Mouse (Mus musculus): ENCODE results near the gene Olfm1.

Gene Olfm1

DNA sequence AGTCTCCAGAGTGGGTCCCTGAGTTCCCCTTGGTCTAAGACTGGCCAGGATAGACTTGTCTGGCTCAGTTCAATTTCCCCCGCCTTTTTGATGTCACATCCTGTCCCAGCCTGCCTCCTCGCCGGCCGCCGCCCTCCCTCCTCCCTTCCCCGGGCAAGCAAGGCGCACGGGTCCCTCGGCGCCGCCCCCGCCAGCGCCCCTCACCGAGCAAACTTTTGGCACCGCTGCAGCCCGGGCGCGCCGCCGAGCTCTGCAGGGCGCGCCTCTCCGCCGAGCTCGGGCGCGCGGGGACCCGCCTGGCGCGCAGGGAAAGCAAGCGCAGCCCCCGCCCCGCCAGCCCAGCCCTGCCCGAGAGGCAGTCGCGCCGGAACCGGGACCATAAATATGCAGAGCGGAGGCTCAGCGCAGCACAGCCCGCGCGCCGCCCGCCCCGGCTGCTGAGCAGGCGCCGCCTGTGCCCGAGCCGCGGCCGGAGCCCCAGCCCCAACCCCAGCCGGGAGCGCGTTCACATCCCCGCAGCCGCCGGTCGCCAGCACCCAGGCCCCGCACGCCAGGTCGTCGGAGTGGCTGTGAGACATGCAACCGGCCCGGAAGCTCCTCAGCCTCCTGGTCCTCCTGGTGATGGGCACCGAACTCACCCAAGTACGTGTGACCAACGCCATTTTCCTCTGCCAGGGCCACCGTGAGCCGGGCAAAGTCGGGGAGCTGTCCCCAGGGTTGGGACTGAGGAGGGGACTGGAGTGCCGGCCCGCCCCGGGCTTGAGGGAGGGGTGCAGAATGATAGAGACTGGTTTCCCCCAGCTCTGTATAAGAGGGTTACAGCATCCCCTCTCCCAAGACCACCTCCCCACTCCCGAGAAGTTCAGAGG is at the start of gene Olfm1:
Olfm1 (plus strand) TSS at position 172 of the 869 bp plus-strand sequence.
- in situ Hi-C loops (cut with MboI; ENCODE audit: low sequenced_read_pairs), result no loop called here

DNA sequence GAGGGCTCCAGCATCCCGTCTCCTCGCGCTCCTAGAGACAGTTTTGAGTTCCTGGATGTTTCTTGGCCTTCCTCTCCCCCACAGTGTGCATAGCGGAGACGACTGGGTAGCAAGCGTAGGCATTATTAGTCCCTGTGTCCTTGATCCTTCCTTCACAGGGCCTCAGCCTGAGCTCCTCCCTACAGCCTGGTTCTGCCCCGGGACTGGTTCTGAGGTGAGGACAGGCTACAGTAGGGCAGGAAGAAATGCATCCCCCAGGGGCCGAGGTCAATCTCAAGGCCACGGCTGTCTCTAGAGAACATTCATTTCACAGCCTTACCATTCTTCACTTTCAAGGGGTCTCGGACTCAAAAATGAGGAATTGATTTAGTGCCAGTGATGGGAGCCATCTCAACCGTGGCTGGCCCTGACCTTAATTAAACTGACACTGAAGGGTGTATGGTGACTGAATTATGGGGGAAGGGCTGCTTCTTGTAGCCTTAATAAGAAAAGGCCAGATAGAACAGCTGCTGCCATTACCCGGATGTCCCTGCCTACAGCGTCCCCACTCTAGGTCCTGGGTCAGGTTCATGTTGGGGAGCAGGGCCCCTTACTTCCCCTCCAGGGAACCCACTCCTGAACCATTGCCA is 49.3 kb upstream of the Olfm1 start:
- in situ Hi-C loops (cut with MboI; ENCODE audit: low sequenced_read_pairs), result no loop called here

DNA sequence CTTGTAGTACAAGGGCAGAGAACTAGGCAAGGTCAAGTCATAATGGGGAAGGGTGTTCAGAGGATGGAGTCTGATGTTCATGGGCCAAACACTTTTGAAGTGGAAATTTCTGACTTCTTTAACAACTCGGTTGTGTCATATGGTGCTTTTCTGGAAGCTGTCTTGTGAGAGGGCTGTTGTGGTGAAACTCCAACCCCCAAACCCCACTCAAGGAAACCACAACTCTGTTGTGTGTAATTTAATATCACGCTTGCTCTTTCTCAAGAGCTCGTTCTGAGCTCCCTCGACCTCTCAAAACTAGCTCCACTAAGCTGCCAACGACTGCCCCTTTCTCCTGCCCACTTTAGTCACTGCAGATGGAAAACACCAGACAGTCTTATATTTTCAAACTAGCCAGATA is 47.1 kb upstream of the Olfm1 start:
- in situ Hi-C loops (cut with MboI; ENCODE audit: low sequenced_read_pairs), result no loop called here

DNA sequence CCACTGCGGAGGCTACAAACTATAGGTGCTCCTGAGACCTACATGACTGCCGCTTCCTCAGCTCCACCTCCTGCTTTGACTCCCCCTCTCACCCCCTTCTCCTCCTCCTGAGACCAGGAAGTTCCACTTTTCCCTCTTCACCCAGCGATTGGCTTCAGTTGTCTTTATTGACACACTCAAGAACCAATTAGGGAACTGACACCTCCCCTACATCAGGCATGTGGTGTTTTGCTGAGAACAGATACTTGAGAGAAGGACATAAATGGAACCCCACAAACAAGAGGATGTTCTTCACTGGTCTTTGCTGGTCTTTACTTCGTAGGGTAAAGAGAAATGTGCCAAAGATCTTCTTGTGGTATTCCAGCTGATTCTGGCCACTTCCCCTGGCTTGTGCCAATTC is 46.6 kb upstream of the Olfm1 start:
- in situ Hi-C loops (cut with MboI; ENCODE audit: low sequenced_read_pairs), result no loop called here

DNA sequence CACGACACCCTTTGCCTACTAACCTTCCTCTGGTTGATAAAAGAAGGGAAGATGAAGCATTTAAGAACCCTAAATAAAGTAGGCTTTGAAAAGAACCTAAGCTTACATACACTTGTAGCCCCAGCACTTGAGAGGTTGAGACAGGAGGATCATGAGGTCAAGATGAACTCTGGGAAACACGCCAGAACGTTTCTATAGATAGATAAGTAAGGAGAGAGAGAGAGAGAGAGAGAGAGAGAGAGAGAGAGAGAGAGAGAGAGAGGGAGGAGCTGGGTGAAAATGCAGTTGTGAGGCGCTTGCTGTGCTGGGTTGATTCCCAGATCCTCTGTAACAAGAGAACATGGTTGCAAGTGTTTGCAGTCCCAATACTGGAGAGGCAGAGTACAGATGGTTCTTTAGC is 46.1 kb upstream of the Olfm1 start:
- in situ Hi-C loops (cut with MboI; ENCODE audit: low sequenced_read_pairs), result no loop called here

DNA sequence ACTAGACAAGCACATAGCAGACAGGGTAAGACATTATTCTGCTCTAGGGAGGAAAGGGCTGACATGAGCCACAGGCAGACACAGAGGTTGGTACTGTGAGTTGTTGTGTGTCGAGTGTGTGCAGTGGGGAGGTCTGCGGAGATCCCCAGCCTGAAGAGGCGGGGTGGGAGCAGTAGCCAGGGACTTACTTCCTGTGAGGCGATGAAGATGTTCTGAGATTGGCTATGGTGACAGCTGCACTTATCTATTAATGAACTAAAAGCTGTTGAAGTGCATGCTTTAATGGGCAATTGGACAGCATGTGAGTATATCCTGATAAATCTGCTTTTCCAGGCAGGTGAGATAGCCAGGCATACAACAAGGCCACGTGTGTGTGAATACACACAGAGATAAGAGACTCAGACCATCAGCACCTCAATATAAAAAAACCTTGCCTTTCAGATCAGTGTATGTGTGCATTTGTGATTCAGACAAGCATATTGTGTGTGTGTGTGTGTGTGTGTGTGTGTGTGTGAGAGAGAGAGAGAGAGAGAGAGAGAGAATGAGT is 45.5 kb upstream of the Olfm1 start:
- in situ Hi-C loops (cut with MboI; ENCODE audit: low sequenced_read_pairs), result no loop called here

DNA sequence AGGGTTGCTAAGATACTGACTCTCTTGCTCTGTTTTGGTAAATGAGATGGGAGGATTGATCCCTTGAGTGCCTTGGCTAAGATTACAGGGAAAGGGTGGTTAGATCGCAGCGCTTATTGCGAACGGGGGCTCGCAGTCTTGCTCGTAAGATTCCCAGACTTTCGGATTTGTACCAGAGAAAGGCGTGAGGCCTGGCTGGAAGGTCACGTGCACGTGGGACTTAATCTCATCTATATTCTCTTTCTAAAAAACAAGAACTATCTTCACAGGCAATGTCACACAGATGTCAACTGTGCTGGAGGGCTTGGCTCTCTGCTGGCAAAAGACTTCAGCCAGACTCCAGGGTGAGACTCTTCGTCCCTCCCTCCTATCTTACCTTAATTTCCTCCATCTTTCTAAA is 43.1 kb upstream of the Olfm1 start:
- in situ Hi-C loops (cut with MboI; ENCODE audit: low sequenced_read_pairs), result no loop called here

DNA sequence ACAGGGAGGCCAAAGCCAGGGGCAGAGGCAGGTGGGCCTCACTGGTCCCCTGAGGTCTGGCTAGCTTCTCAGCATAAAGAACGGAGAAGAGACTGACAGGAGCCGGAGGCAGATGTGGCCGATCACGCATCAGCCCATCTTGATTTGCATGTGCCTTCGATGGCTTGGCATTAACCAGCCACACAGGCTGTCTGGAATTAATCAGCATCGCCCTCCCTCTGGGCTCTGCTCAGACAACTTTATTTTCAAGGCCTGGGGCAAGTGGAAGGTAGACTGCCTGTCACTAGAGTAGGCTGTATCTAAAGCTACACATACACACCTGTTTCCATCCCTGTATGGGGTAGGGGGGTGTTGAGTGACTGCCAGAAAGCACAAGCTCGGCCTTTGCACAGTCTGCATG is 32.2 kb upstream of the Olfm1 start:
- in situ Hi-C loops (cut with MboI; ENCODE audit: low sequenced_read_pairs), result no loop called here

DNA sequence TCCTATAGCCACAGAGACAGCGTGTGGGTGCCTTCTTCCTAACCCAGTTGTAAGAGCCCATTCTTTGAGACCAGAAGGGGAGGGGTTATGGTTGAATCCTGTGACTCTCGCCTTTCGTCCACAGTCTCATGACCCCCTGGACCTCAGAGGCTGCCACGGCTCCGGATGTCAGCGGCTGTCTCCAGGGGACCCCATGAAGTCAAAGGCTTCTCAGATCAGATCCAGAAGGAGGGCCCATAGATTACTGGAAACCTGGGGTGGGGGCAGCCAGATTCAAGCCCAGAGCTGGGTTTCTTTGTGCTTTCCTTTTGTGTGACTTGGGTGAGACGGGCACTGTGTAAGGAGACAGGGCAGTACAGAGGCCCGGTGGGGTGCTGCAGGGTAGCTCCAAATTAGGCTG is 27.2 kb upstream of the Olfm1 start:
- in situ Hi-C loops (cut with MboI; ENCODE audit: low sequenced_read_pairs), result no loop called here

DNA sequence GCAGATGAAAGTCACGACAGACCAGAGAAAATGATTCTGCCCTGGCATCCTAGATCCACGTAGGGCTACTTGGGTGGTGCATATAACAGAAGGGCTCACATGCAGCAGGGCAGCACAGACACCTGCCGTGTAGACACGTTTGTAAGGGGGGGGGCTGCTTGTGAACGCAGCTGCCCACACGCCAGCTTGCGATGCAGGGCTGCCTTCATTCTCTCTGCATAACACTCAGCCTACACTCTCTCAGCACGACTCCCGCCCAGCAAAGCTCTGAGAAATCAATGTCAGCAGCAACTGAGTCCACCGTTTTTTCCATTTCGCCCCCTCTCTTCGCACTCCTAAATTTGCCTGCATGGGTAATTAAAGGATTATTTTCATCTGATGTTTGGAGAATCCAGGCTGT is 23.5 kb upstream of the Olfm1 start:
- in situ Hi-C loops (cut with MboI; ENCODE audit: low sequenced_read_pairs), result no loop called here

DNA sequence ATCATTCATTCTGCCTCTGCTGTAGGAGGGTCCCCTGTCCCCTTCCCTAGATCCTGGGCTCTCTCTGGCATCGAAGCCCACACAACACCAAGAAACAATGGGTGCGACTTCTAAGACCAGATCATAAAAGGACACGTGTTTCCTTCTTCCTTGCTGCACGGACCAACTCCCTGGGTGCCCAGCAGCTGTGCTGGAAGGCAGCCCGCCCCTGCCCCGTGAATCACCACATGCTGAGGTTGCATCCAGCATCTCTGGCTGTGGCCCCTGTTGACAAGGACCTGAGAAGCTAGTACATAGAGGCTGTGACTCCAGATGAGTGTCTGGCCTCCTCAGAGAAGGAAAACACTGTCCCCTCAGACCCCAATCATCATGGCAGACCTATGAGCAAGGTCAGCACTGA is 20.8 kb upstream of the Olfm1 start:
- in situ Hi-C loops (cut with MboI; ENCODE audit: low sequenced_read_pairs), result no loop called here

DNA sequence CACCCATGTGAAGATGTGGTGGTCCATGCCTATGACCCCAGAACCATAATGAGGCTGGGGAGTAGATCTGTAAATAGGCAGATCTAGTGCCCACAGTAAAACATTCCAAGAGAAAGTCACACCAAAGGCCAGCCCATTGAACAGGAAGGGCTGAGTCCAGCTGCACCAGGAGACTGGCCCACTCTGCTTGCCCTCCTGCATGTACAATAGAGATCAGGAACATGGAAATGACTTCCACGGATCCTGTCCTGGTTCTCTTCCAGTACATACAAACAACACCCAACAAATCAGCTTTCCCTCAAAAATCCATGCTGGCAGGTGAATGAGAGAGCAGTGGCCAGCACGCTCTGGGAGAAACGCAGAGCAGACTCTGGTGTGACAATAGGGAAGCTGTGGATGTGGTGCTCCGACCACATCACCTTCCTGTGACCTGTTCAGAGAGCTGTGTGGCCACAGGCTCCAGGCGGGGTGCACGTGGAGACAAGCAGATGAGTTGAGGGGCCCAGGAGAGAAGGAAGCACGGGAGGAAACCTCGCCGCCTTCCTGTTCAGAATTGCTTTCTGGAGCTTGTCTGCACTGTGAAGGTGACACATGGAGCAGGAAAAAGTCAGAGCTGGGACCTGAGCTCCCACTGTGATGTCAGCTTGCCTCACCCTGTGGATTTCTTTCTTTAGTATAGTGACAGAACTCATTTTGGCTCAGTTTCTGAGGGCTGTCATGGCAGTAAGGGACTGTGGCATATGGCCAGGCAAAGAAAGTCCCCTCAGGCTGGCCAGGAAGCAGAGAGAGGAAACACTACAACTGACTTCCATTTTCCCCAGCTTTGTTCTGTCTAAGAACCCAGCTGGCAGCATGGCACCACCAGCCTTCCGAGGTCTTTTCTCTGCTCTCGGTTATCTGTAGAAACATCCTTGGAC is 19.3 kb upstream of the Olfm1 start:
- in situ Hi-C loops (cut with MboI; ENCODE audit: low sequenced_read_pairs), result no loop called here

DNA sequence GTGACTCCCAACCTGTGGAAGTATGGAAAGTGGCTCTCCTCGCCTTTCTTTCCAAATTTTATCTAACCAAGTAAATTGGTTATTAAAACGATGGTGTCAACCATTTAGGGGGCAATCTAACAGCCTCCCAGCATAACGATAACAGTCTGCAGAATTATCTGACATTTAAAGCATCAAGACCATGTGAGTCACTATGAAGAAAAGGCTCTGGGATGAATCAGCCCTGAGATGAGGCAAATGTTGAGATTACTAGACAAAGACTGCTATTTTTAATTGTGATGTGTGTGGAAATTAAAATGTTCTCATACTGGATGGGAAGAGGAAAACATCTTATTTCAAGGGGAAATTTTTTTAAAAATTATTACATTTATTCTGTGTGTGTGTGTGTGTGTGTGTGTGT is 18.4 kb upstream of the Olfm1 start:
- in situ Hi-C loops (cut with MboI; ENCODE audit: low sequenced_read_pairs), result no loop called here

DNA sequence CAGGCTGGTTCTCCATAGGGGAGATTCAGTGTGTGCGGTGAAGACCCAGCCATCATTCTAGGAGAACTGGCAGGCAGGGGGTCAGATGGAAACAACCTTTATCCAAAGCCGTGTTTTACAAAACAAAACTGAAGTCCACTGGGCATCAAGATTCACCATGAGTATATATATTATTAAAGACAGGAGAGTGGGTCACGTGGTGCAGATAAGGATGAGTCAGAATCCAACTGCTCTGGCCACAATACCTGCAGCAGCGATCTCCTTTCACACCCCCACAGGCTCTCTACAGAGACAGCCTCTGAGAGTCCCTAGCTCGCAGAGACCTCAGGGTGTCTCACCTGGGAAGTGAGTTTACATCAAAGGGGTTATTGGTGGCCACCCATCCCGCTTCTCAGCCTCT is 14.2 kb upstream of the Olfm1 start:
- in situ Hi-C loops (cut with MboI; ENCODE audit: low sequenced_read_pairs), result no loop called here

DNA sequence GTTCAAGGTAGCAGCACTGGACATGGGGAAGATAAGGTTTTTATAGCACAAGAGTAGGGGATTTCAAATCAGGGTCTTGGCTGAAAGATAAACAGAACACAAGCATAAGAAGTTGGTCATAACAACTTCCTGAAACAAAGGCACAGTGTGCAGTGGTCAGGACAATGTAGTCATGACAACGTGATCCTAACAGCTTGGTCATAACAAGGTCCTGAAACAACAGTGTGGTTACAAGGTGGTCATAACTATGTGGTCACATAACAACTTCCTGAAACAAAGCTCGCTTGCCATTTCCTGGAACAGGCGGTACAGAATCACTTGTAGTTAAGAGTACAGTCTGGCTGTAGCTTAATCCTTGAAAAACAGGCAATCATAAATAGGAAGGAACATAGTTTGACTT is 12.7 kb upstream of the Olfm1 start:
- in situ Hi-C loops (cut with MboI; ENCODE audit: low sequenced_read_pairs), result no loop called here

DNA sequence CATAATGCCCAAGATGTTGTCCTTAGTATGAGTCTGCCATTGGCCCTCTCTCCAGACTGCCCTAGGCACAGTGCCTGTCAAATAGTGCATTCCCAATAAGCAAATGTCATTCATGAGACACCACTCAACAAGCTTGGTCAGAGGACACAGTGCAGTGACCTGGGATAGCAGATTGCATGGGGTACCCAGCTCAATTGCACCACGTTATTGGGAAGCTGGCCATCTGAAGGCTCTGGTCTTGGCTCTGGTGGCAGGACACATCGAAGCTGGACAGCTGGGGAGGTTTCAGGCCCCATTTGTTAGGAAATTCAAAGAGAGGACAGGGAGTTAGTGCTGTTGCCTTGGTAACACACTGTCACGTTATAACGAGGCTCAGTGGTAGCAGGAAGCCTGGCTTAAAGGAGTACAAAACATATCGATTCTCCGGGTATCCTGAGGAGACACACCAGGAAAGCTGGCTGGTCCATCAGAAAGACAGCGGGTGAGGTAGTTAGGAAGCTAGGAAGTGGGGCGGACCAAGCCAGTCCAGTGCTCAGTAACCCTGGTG is 4.3 kb upstream of the Olfm1 start:
- in situ Hi-C loops (cut with MboI; ENCODE audit: low sequenced_read_pairs), result no loop called here

DNA sequence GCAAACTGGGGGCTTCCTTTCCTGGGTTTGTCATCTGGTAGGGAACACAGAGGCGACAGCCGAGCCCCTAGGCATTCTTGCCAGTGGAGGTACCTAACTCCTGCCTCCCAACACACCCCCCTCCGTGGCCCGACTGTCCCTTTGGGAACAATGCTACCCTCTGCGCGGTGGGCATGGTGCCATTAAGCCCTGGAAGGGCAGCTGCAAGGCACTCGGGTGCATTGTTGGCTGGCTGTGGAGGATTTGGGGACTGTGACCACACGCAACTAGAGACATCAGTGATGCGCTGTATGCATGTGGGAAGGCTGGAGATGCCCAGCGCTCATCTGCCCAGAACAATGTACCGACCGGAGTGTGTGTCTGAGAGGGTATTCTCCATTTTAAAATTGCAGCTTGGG is 897 bp downstream of the Olfm1 start:
- in situ Hi-C loops (cut with MboI; ENCODE audit: low sequenced_read_pairs), result no loop called here

DNA sequence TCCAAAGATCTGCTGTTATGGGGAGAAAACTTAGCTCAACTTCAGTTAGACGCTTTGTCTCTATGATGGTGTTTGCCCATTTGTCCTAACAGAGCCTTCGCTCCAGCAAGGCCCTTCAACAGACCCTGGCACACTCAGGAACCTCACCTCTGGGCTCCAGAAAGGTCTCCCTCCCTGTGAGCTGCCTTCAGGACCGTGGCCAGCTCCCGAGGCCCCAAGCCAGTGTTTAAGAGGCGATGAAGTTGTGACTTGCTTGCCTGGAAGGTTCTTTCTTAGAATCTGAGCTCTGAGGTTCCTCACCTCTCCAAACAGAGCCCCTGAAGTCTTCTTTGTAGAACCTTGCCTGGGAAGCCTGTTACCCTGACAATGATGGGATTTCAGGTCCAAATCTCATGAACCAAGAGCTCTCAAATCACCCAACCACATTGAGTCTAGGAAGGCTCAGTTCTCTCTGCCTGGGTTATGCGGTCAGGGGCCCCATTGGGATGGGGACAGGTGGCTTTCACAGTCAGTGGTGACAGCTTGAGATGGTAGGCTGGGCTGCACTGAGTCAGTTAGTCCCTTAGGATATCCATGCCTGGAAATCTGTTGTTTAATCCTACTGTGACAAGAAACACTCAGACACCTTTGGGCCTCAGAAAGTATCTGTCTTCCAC is 2.3 kb downstream of the Olfm1 start:
- in situ Hi-C loops (cut with MboI; ENCODE audit: low sequenced_read_pairs), result no loop called here

DNA sequence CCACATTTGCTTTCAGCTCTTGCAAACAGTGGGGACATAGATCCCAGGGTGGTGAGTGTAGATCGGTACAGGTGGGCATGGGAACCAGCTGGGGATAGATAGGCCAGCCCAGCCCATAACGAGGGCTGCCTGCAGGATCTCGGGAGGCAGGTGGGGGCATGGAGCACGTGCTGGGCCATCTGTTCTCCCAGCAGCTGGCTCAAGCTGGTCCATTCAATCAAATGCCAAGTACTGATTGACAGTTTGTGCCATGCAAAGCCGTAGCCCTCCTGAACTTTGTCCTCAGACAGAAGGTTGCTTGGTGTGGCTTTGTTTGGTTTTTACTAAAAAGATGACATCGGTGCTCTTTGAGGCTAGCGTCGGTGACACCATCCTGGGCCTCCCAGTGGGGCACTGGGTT is 2.9 kb downstream of the Olfm1 start:
- in situ Hi-C loops (cut with MboI; ENCODE audit: low sequenced_read_pairs), result no loop called here

DNA sequence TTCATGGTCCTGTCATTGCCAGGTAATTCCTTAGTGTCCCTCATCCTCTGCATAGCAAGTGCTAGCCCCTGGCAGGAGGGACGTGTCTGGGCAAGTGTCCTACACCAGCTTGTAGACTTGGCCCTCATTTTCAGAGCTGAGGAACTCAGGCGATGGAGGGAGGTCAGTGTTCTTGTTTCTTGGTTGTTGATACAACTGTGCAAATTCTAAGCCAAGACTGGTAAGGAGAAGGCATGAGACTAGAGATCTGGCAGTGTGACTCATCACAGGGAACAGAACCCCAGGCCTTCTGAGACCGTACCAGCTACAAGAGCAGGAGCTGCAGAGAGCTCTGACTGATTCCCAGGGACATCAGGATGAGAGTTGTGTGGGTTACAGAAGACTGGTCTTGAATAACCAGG is 8.6 kb downstream of the Olfm1 start:
- in situ Hi-C loops (cut with MboI; ENCODE audit: low sequenced_read_pairs), result loop anchor here (5.0 kb wide), 1 partner anchor 211 kb away; no protein-coding TSS in a partner anchor
